ENCODE assay signal across 8 mouse cellular contexts in the genomic region with DNA sequence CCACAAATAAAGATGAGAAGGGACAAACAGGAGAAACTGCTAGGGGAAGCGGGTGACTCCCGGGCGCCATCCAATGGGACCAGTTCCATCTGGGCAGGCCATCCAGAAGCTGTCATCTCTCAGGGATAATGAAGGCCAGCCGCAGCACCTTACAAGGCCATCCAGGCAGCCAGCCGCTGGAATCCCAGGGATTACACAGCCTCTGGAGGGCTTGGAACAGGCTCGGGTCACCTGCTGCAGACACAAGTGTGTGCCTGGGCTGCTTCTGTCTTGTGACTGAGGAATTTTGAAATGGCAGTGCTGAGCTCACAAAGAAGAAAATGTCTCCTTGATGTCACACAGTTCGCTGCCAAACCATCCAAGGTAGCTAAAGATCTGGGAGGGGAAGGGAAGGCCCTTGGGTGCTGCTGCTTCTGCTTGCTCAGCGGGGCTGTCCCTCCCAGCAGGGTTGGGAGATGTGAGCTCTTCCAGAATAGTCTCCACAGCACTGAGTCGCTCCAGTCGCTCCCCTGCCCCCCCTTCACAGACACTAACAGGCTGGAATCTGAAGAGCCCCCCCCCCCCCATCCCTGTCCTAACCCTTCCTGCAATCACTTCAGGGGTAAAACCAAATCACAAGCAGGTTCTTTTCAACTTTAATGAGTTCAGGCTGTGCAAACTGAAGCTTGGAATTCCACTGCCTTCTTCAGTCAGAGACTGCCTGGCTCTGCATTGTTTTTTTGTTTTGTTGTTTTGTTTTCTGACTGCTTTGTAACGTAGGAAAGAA. TPM values are rescaled to one million over a fixed set of nuclear protein-coding genes. Genes with fewer than 3 reads are reported as not detected.
DNase-seq lines count a peak whose midpoint lies in the region; ATAC-seq lines count a peak whose summit lies in the region.

No protein-coding gene starts in this region.

- 12% methylated on average over 11 of the region's 11 CpGs for WGBS in limb, embryonic 11.5 days

- H3K27ac ChIP-seq in limb, embryonic 11.5 days (replicated peaks; ENCODE audit: low read depth, low read length), result peak overlapping the region; percentile 79

- H3K27me3 ChIP-seq in limb, embryonic 11.5 days (ENCODE audit: control insufficient read depth, insufficient read depth, low read length), result no peaks in the 10 kb centered on the region

- H3K9ac ChIP-seq in limb, embryonic 11.5 days (ENCODE audit: low read length), result peak overlapping the region; percentile 43

- no peaks in the 10 kb centered on the region for H3K36me3 ChIP-seq in limb, embryonic 11.5 days (ENCODE audit: control insufficient read depth, insufficient read depth, low read length)

- H3K4me1 ChIP-seq in limb, embryonic 11.5 days (ENCODE audit: control insufficient read depth, insufficient read depth, low read length), result peaks cover 34% of the 10 kb centered on the region

- ATAC-seq in limb, embryonic 11.5 days (ENCODE audit: insufficient number of reproducible peaks, low FRiP score, low TSS enrichment, low read depth), result no peak; the same call in 1 of the 2 replicates

- H3K4me3 ChIP-seq in limb, embryonic 11.5 days (ENCODE audit: low read depth, low read length), result no peak overlapping the region

- no peaks in the 10 kb centered on the region for H3K9me3 ChIP-seq in limb, embryonic 11.5 days (ENCODE audit: control insufficient read depth, low read length)

- H3K4me2 ChIP-seq in limb, embryonic 11.5 days (ENCODE audit: low read depth, severe bottlenecking), result no peak overlapping the region

- DNase-seq in cerebellum, postnatal 25 days, result peak; percentile 23 to 27
- no peak for DNase-seq in cerebellum, adult 8-10 months
- peak; percentile 69 for DNase-seq in adrenal gland, postnatal 10 days
- peak; percentile 28 to 50 for DNase-seq in gastrocnemius, postnatal 4 days (ENCODE audit: low spot score in 2 of 2)
- DNase-seq in limb, embryonic 11.5 days (ENCODE audit: low spot score), result peak; percentile 57
- no peak for DNase-seq in thymus, postnatal 25 days
- no peak for DNase-seq in natural killer cell, adult 2 months (ENCODE audit: low spot score in 2 of 2)
- no peak for DNase-seq in spleen, postnatal 36 days (ENCODE audit: low spot score in 2 of 2)

RNA-seq across cellular contexts. Expression of a gene that starts 32.6 kb away (rescaled TPM):
- total RNA-seq in adrenal gland, postnatal 10 days (2021), result 100 to 1,000 TPM in 1 of 2 experiments, 10 to 100 TPM in 1; 73.4 to 104 TPM
- total RNA-seq in gastrocnemius, postnatal 4 days (2021), result 10 to 100 TPM; 21.4 to 21.8 TPM
- 19.1 and 21.5 TPM in 2 replicates for polyA plus RNA-seq in limb, embryonic 11.5 days (2014; fragmentation: Nextera tagmentation; extraction: Ambion mirVana)

Comparison
In these comparisons a context has a peak if more than half of its experiments do, and no peak if none do; other contexts are left out.
1. DNase-seq: peak in cerebellum, postnatal 25 days (2 of 2), adrenal gland, postnatal 10 days (single experiment), gastrocnemius, postnatal 4 days (2 of 2) and limb, embryonic 11.5 days (single experiment); none in cerebellum, adult 8-10 months (single experiment), thymus, postnatal 25 days (single experiment), natural killer cell, adult 2 months (0 of 2) and spleen, postnatal 36 days (0 of 2).